Mouse (Mus musculus) embryo, embryonic 10.5 days (tissue): ENCODE data around the gene Epha2.
A peak's percentile ranks its signal among the peaks of the same experiment; 100 is the strongest.

Experiments
- DNase-seq: peaks from one replicate; pipeline ENCODE4 v3.0.0-alpha.2; 2015; ENCODE audit warnings: low spot score

Gene Epha2

GRCm38 (mm10) chr4:141279783-141280182, 21.3 kb upstream of the Epha2 start:
- no peak for DNase-seq

- DNase-seq = no peak
These were observed 20.6 kb upstream of the Epha2 start for GRCm38 (mm10) chr4:141280471-141280870.

- DNase-seq = no peak
These were observed 19.9 kb upstream of the Epha2 start for GRCm38 (mm10) chr4:141281153-141281552.

GRCm38 (mm10) chr4:141281578-141281977, 19.5 kb upstream of the Epha2 start:
- DNase-seq = no peak

GRCm38 (mm10) chr4:141282087-141282486, 19.0 kb upstream of the Epha2 start:
- DNase-seq = no peak

GRCm38 (mm10) chr4:141282623-141283022, 18.4 kb upstream of the Epha2 start:
- no peak for DNase-seq

- DNase-seq = no peak
These were observed 17.7 kb upstream of the Epha2 start for GRCm38 (mm10) chr4:141283176-141283878.

- DNase-seq = no peak
These were observed 17.1 kb upstream of the Epha2 start for GRCm38 (mm10) chr4:141283879-141284411.

GRCm38 (mm10) chr4:141284486-141284885, 16.6 kb upstream of the Epha2 start:
- DNase-seq = no peak

- DNase-seq = no peak
These were observed 15.9 kb upstream of the Epha2 start for GRCm38 (mm10) chr4:141285128-141285527.

- DNase-seq = peak; percentile 66
These were observed 14.1 kb upstream of the Epha2 start for GRCm38 (mm10) chr4:141286860-141287517.

GRCm38 (mm10) chr4:141287518-141288004, 13.5 kb upstream of the Epha2 start:
- DNase-seq = no peak

- no peak for DNase-seq
These were observed 12.9 kb upstream of the Epha2 start for GRCm38 (mm10) chr4:141288152-141288551.

- DNase-seq = peak; percentile 71
These were observed 9.3 kb upstream of the Epha2 start for GRCm38 (mm10) chr4:141291571-141292375.

- DNase-seq = no peak
These were observed 5.3 kb upstream of the Epha2 start for GRCm38 (mm10) chr4:141295774-141296186.

- DNase-seq = no peak
These were observed 3.1 kb upstream of the Epha2 start for GRCm38 (mm10) chr4:141297934-141298333.

GRCm38 (mm10) chr4:141299356-141299755, 1.7 kb upstream of the Epha2 start:
- no peak for DNase-seq

GRCm38 (mm10) chr4:141300196-141300595, 844 bp upstream of the Epha2 start:
- no peak for DNase-seq

- no peak for DNase-seq
These were observed 769 bp downstream of the Epha2 start for GRCm38 (mm10) chr4:141301591-141302427.

- no peak for DNase-seq
These were observed 1.7 kb downstream of the Epha2 start for GRCm38 (mm10) chr4:141302428-141303401.
